Mouse (Mus musculus) limb, embryonic 12.5 days (tissue): ENCODE data around the gene Slc34a3. TPM values are rescaled to one million over a fixed set of nuclear protein-coding genes. Genes with fewer than 3 reads are reported as not detected.

Experiments used
- ATAC-seq: fragments of 200-750 bp; cut with Nextera tagmentation; 2 replicates; pipeline ENCODE4 v1.8.0; 2017; ENCODE audit warnings: low read depth, moderate TSS enrichment; ENCODE audit not compliant: insufficient number of reproducible peaks, insufficient read depth, low FRiP score, low TSS enrichment
- H3K27ac ChIP-seq: fragments of 300-500 bp; sonication (generic); 2 replicates; pipeline ENCODE4 v1.5.1; 2016; ENCODE audit warnings: mild to moderate bottlenecking, moderate library complexity
- H3K27me3 ChIP-seq: fragments of 300-500 bp; sonication (generic); 2 replicates; pipeline ENCODE4 v1.6.1; 2016; ENCODE audit warnings: mild to moderate bottlenecking, moderate library complexity
- H3K36me3 ChIP-seq: fragments of 300-500 bp; sonication (generic); 2 replicates; pipeline ENCODE4 v1.6.1; 2016; ENCODE audit warnings: mild to moderate bottlenecking, moderate library complexity
- H3K4me1 ChIP-seq: fragments of 300-500 bp; sonication (generic); replicated peaks from 2 replicates; pipeline ENCODE4 v1.6.1; 2016
- H3K4me2 ChIP-seq: fragments of 300-500 bp; sonication (generic); 2 replicates; pipeline ENCODE4 v1.6.1; 2016; ENCODE audit warnings: mild to moderate bottlenecking, moderate library complexity
- H3K4me3 ChIP-seq: fragments of 300-500 bp; sonication (generic); replicated peaks from 2 replicates; pipeline ENCODE4 v1.5.1; 2016; ENCODE audit warnings: mild to moderate bottlenecking
- H3K9ac ChIP-seq: fragments of 300-500 bp; sonication (generic); replicated peaks from 2 replicates; pipeline ENCODE4 v1.6.1; 2016; ENCODE audit warnings: mild to moderate bottlenecking, moderate library complexity
- H3K9me3 ChIP-seq: fragments of 300-500 bp; sonication (generic); 2 replicates; pipeline ENCODE4 v1.6.1; 2016; ENCODE audit warnings: mild to moderate bottlenecking, moderate library complexity
- WGBS: fragments of 180-500 bp; shearing (Covaris S2); methylation state at CpG from one replicate; pipeline ENCODE4 v1.1.7; 2016; 5-methylcytosine and 5-hydroxymethylcytosine counted together
- polyA plus RNA-seq: library from polyadenylated mRNA; unstranded; fragments of >200 nt; fragmentation: Nextera tagmentation; extraction: Ambion mirVana; gene quantifications from 2 replicates; pipeline ENCODE4 v1.2.1, GENCODE M21; 2016

The Slc34a3 gene
- polyA plus RNA-seq, 1 experiment from 2014 or later = not detected

DNA sequence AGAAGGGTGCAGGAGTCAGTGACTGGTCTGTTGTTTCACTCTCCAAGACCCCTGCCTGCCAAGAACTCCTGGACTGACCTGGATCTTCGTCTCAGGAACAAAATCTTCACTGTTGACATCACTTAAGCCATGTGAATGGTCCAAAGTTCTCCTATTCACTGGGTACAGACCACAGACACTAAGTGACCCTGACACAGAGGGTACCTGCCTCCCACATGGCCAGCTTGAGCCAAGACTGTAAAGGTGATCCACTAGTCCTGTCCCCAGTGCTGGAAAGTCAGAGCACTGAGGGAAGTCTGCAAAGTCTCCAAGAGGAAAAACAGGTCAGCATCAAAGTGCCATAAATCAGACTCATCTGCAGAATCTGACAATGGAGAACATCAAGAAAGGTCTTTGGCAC is 26.6 kb downstream of the Slc34a3 start:
- no peak for ATAC-seq

DNA sequence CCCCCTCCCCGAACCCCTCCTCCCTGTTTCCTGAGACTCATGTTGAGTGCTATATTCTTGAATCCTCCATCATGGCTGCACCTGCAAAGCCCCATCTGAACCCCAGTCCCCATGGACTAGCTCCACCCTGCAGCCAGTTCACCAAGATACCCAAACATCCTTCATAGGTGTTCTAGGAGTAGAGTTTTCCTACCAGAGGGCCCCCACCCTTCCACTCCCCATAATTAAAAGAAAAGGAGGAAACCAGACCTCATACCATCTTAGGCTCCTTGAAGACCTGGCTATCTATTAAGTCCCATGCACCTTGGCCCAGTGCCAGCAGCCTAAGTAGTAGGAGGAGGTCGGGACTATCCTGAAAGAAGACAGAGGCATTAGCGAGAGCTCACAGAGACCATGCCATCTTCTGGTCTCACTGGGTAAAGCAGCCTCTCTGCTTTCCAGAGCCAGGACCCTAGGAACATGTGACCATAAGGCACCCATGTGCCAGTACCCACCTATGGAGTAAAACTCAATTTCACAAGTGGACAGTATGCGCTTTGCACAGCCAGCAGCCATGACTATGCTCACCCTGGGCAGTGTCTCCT is 30.4 kb downstream of the Slc34a3 start:
- WGBS = 68% methylated on average over 4 of the region's 4 CpGs
- peaks cover 96% of the 10 kb centered on the region for H3K36me3 ChIP-seq

More for the DNA sequence above, 26.6 kb downstream of the Slc34a3 start:
- Histone ChIP-seq H3K4me1 (peaks cover 14% of the 10 kb centered on the region), H3K4me2 (no peak overlapping the region), H3K9me3 (no peaks in the 10 kb centered on the region), H3K27ac (no peak overlapping the region), H3K27me3 (no peaks in the 10 kb centered on the region), H3K9ac (no peak overlapping the region), H3K36me3 (peaks cover 64% of the 10 kb centered on the region), H3K4me3 (no peak overlapping the region)
- 84% methylated on average over 1 of the region's 1 CpGs for WGBS

GRCm38 (mm10) chr2:25200631-25201030 is 33.5 kb downstream of the Slc34a3 start:
- H3K4me3 ChIP-seq = no peak overlapping the region
- H3K4me2 ChIP-seq = no peak overlapping the region
- ATAC-seq = no peak
- 96% methylated on average over 2 of the region's 2 CpGs for WGBS
- peaks cover 15% of the 10 kb centered on the region for H3K4me1 ChIP-seq
- H3K36me3 ChIP-seq = peaks cover 70% of the 10 kb centered on the region
- no peak overlapping the region for H3K27ac ChIP-seq
- no peaks in the 10 kb centered on the region for H3K9me3 ChIP-seq
- H3K9ac ChIP-seq = no peak overlapping the region
- peaks cover 17% of the 10 kb centered on the region for H3K27me3 ChIP-seq

More for the DNA sequence above, 30.4 kb downstream of the Slc34a3 start:
- H3K9me3 ChIP-seq = no peaks in the 10 kb centered on the region
- no peak overlapping the region for H3K9ac ChIP-seq
- no peak overlapping the region for H3K4me2 ChIP-seq
- H3K27me3 ChIP-seq = no peaks in the 10 kb centered on the region
- H3K27ac ChIP-seq = no peak overlapping the region
- ATAC-seq = no peak
- no peak overlapping the region for H3K4me3 ChIP-seq
- no peaks in the 10 kb centered on the region for H3K4me1 ChIP-seq

DNA sequence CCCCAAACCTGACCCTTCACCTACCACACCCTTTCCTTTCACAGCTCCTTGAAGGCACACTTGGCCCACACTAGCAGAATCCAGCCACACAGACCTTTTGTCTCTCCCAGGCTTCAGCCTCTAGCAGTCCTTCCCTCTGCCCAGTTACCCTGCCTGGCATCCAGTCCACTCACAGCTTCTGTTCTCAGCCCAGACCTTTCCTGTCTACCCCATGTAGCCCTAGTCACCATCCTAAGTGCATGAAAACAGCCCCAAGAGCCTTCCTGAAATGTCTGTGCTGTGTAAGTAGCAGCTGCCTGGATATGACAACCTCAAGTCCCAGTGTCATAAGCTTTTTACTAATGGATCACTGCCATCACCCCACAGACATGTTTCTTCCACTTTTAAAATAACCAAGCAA is 36.2 kb downstream of the Slc34a3 start:
- no peak overlapping the region for H3K27ac ChIP-seq
- H3K36me3 ChIP-seq = peaks cover 43% of the 10 kb centered on the region
- peaks cover 28% of the 10 kb centered on the region for H3K4me1 ChIP-seq
- no peak overlapping the region for H3K4me2 ChIP-seq
- H3K9me3 ChIP-seq = no peaks in the 10 kb centered on the region
- ATAC-seq = no peak
- H3K27me3 ChIP-seq = peaks cover 37% of the 10 kb centered on the region
- H3K9ac ChIP-seq = no peak overlapping the region
- no peak overlapping the region for H3K4me3 ChIP-seq

DNA sequence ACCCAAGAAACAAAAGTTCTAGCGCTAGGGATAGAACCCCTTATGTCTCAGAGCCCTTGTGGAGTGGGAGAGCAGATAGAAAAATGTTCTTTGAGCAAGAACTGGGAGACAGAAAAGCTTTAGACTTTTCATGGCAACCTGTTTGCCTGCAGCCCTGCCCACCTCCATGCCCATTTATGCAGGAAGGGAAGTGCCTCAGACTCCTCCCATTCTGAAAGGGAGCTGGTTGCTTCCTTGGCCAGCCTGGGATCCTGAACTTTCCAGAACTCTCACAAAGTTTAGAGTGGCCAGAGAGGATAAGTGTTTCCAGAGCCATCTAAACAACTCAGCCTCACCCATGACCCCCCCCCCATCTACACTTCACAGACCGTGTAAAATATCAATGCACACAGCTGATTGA is 37.0 kb downstream of the Slc34a3 start:
- Histone ChIP-seq H3K9ac (no peak overlapping the region), H3K27me3 (peaks cover 37% of the 10 kb centered on the region), H3K4me3 (no peak overlapping the region), H3K36me3 (peaks cover 35% of the 10 kb centered on the region), H3K4me2 (peak overlapping the region; percentile 43), H3K4me1 (peaks cover 28% of the 10 kb centered on the region), H3K9me3 (no peaks in the 10 kb centered on the region), H3K27ac (no peak overlapping the region)
- ATAC-seq = no peak
- WGBS = 20% methylated on average over 2 of the region's 2 CpGs

DNA sequence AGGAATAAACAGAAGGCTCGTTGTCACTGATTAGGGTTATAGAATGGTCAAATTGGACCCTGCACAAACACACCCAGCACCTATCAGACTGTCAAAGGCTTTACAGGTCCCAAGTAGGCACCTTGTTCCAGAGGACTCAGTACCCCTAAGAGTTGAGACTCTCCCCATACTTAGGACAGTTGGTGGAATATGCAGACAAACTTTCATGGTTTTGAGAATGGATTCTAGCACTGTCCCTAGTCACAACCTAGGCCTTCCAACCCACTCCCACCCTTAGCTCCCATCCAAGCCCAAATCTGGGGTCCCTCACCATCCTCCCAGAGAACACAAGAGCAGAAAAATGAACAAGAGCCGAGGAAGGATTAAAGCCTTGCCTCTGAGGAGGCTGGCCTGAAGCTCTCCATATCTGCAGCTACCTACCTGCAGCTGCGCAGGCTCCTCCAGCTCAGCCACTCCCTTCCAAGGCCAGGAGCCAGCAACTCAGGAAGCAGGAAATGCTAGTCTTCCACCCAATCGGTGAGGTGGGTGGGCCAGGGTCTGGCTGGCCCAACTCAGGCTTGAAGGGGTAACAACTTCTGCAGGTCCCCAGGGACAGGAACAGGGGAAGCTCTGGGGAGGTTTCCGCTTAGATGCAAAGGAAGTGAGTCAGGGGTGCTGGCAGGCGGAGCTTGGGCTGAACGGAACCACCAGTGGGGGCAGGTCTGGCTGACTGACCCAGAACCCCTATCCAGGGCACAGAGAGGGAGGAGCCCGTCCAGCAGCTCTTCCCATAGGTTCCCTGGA is 37.8 kb downstream of the Slc34a3 start, which contains the start of gene Tor4a:
Tor4a (minus strand) TSS at position 715 of the 783 bp plus-strand sequence.
- WGBS = 9% methylated on average over 8 of the region's 8 CpGs
- H3K27ac ChIP-seq = no peak within 1 kb of the TSS
- no peak for ATAC-seq
- peak within 1 kb of the TSS; percentile 43 for H3K4me2 ChIP-seq
- H3K9me3 ChIP-seq = no peaks in the 10 kb centered on the region
- H3K27me3 ChIP-seq = peaks cover 37% of the 10 kb centered on the region
- no peak within 1 kb of the TSS; the same call in 1 of the 2 replicates for H3K9ac ChIP-seq
- H3K4me3 ChIP-seq = peak within 1 kb of the TSS; percentile 29
- peaks cover 27% of the 10 kb centered on the region for H3K36me3 ChIP-seq
- H3K4me1 ChIP-seq = peaks cover 28% of the 10 kb centered on the region

- peaks cover 18% of the 10 kb centered on the region for H3K36me3 ChIP-seq
- H3K9me3 ChIP-seq = no peaks in the 10 kb centered on the region
- no peak overlapping the region; the same call in 1 of the 2 replicates for H3K9ac ChIP-seq
- peak overlapping the region; percentile 43 for H3K4me2 ChIP-seq
- ATAC-seq = no peak
- H3K4me1 ChIP-seq = peaks cover 28% of the 10 kb centered on the region
- H3K27ac ChIP-seq = no peak overlapping the region
- WGBS = 22% methylated on average over 55 of the region's 55 CpGs
- H3K4me3 ChIP-seq = peak overlapping the region; percentile 29
- peaks cover 37% of the 10 kb centered on the region for H3K27me3 ChIP-seq
Measured at GRCm38 (mm10) chr2:25195211-25196156, 38.7 kb downstream of the Slc34a3 start.

DNA sequence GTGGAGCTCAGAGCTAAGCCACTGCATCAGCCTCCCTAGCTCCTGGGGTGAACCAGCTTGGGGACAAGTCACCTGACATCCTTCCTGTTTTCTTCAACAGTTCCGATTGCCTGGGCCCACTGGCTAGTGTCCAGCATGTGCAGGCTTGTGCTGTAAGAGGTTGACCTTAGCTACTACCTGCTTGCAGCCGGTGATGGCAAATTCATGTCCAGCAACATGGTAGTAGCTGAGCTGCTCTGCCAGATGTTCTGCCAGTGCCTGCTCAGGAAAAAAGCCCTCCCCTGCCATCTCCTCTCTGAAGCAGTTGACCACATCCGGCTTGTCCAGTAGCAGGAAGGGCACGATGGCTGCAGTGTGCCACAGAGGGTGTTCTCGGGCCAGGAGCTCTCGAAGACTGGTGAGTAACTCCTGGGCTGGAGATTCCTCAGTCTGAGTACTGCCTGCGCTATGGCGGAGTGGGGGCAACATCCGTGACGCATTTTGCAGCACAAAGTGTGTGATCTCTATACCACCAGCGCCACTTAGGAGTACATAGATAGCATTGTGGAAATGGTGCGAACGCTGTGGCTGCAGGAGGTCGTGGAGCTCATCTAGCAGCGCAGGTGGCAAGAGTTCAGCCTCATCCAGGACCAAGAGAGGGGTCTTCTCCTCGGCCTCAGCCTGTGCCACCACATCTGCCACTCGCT is 39.5 kb downstream of the Slc34a3 start:
- no peak for ATAC-seq
- 85% methylated on average over 17 of the region's 17 CpGs for WGBS

GRCm38 (mm10) chr2:25194006-25194405 is 40.2 kb downstream of the Slc34a3 start:
- no peak overlapping the region for H3K4me3 ChIP-seq
- H3K4me2 ChIP-seq = no peak overlapping the region
- peaks cover 4% of the 10 kb centered on the region; the same call in 1 of the 2 replicates for H3K36me3 ChIP-seq
- no peaks in the 10 kb centered on the region for H3K9me3 ChIP-seq
- no peak overlapping the region for H3K9ac ChIP-seq
- peaks cover 37% of the 10 kb centered on the region for H3K27me3 ChIP-seq
- peaks cover 28% of the 10 kb centered on the region for H3K4me1 ChIP-seq
- no peak for ATAC-seq
- no peak overlapping the region for H3K27ac ChIP-seq
- WGBS = 79% methylated on average over 5 of the region's 5 CpGs

More for the DNA sequence above, 39.5 kb downstream of the Slc34a3 start:
- H3K36me3 ChIP-seq = peaks cover 10% of the 10 kb centered on the region
- H3K27ac ChIP-seq = no peak overlapping the region
- no peak overlapping the region for H3K9ac ChIP-seq
- H3K27me3 ChIP-seq = peaks cover 37% of the 10 kb centered on the region
- H3K4me1 ChIP-seq = peaks cover 28% of the 10 kb centered on the region
- H3K4me3 ChIP-seq = peak overlapping the region; percentile 29; the same call in 1 of the 2 replicates
- no peaks in the 10 kb centered on the region for H3K9me3 ChIP-seq
- H3K4me2 ChIP-seq = no peak overlapping the region; the same call in 1 of the 2 replicates

DNA sequence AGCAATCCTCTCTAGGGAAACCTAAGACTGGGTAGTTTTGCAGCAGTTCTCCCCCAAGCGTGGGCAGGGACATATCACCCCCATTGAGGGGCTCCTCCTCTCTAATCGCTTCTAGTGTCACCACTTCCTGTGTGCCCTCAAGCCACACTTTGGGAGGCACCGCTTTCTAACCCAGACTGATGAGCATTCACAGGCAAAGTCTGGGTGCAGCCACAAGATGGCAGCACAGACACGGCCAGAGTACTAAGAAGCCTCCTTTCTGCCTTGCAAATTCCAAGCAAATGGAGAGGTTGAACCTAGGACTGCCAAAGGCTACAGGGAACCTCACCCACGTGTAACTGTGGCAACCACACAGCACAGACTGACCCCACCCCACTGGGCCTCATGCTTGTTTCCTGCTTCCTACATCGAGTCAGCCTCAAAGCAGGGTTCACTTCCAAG is 40.8 kb downstream of the Slc34a3 start:
- Histone ChIP-seq H3K9ac (peak overlapping the region; percentile 19; the same call in 1 of the 2 replicates), H3K4me3 (no peak overlapping the region), H3K27ac (no peak overlapping the region), H3K4me1 (peaks cover 28% of the 10 kb centered on the region), H3K27me3 (peaks cover 37% of the 10 kb centered on the region), H3K9me3 (no peaks in the 10 kb centered on the region), H3K4me2 (no peak overlapping the region), H3K36me3 (no peaks in the 10 kb centered on the region; the same call in 1 of the 2 replicates)
- peak; percentile 76; the same call in 1 of the 2 replicates for ATAC-seq
- 2% methylated on average over 6 of the region's 6 CpGs for WGBS
